Mouse (Mus musculus) liver, postnatal 0 days (tissue): ENCODE data around the gene Cdc34b. TPM values are rescaled to one million over a fixed set of nuclear protein-coding genes. Genes with fewer than 3 reads are reported as not detected.
A peak's percentile ranks its signal among the peaks of the same experiment; 100 is the strongest.

Experiments used
- ATAC-seq: fragments of 200-750 bp; cut with Nextera tagmentation; 2 replicates; pipeline ENCODE4 v1.8.0; 2017; ENCODE audit warnings: mild to moderate bottlenecking, moderate library complexity
- DNase-seq: peaks from one replicate; pipeline ENCODE4 v3.0.0-alpha.2; 2016
- H3K27ac ChIP-seq: fragments of 300-500 bp; sonication (generic); 2 replicates; pipeline ENCODE4 v1.5.1; 2014; ENCODE audit warnings: antibody characterized with exemption, moderate library complexity, mild to moderate bottlenecking, low read depth
- H3K27me3 ChIP-seq: fragments of 300-500 bp; sonication (generic); 2 replicates; pipeline ENCODE4 v1.6.1; 2014; ENCODE audit warnings: low read length, control low read depth, mixed read lengths; ENCODE audit not compliant: insufficient read depth
- H3K36me3 ChIP-seq: fragments of 300-500 bp; sonication (generic); replicated peaks from 2 replicates; pipeline ENCODE4 v1.6.1; 2014; ENCODE audit warnings: mild to moderate bottlenecking, control low read depth, low read length, moderate library complexity, mixed read lengths; ENCODE audit not compliant: insufficient read depth
- H3K4me1 ChIP-seq: fragments of 300-500 bp; sonication (generic); 2 replicates; pipeline ENCODE4 v1.6.1; 2014; ENCODE audit warnings: antibody characterized with exemption, mild to moderate bottlenecking, control low read depth; ENCODE audit not compliant: insufficient read depth
- H3K4me2 ChIP-seq: fragments of 300-500 bp; sonication (generic); 2 replicates; pipeline ENCODE4 v1.6.1; 2014; ENCODE audit warnings: low read depth, mild to moderate bottlenecking, low read length, moderate library complexity, mixed read lengths
- H3K4me3 ChIP-seq: fragments of 300-500 bp; sonication (generic); 2 replicates; pipeline ENCODE4 v1.5.1; 2014; ENCODE audit warnings: low read depth, low read length
- H3K9ac ChIP-seq: fragments of 300-500 bp; sonication (generic); replicated peaks from 2 replicates; pipeline ENCODE4 v1.6.1; 2014; ENCODE audit warnings: mild to moderate bottlenecking, moderate library complexity
- H3K9me3 ChIP-seq: fragments of 300-500 bp; sonication (generic); 2 replicates; pipeline ENCODE4 v1.6.1; 2016; ENCODE audit warnings: mild to moderate bottlenecking, control low read depth, low read length, mixed read lengths
- CTCF ChIP-seq: sonication (generic); IDR thresholded peaks from 2 replicates; pipeline ENCODE4 v1.5.1; 2016; ENCODE audit warnings: antibody characterized with exemption, low read depth
- EP300 ChIP-seq: IDR thresholded peaks from 2 replicates; pipeline ENCODE4 v1.6.1; 2016; ENCODE audit warnings: antibody characterized with exemption, low read depth, mild to moderate bottlenecking
- WGBS: fragments of 180-500 bp; shearing (Covaris S2); extraction: QIAGEN DNeasy Blood & Tissue Kit; methylation state at CpG from one replicate; pipeline ENCODE4 v1.1.7; 2014; ENCODE audit not compliant: insufficient replicate concordance; 5-methylcytosine and 5-hydroxymethylcytosine counted together
- polyA plus RNA-seq: library from polyadenylated mRNA; unstranded; fragments of >200 nt; fragmentation: Nextera tagmentation; extraction: Ambion mirVana; gene quantifications from 2 replicates; pipeline ENCODE4 v1.2.1, GENCODE M21; 2015

Cdc34b gene
- polyA plus RNA-seq, 1 experiment from 2014 or later: not detected

DNA sequence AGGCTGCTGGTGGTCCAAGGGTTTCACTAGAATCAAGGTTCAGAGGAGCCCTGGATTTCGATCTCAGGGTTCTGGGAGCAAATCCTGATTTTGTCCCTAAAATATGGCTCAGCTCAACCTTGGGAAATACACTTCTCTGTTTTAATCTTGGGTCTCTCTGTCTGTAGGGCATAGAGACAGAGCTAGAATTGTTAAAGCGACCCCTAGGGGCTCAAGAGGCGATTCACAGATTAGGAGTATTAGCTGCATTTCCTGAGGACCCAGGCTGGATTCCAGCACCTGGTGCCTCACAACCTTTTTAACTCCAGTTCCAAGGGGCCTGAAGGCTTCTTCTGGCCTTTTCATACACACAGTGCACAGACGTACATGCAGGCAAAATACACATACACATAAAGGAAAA, 12.0 kb upstream of the Cdc34b start:
- DNase-seq (no peak), ATAC-seq (no peak)
- no peak for TF ChIP-seq EP300
- TF ChIP-seq CTCF: peak; percentile 21; the same call in 1 of the 2 replicates
- WGBS: 31% methylated on average over 4 of the region's 4 CpGs
- no peaks in the 10 kb centered on the region for H3K4me1 ChIP-seq
- no peak overlapping the region for H3K9ac ChIP-seq
- H3K27ac ChIP-seq: no peak overlapping the region
- no peaks in the 10 kb centered on the region for H3K9me3 ChIP-seq
- no peak overlapping the region for H3K4me2 ChIP-seq
- H3K36me3 ChIP-seq: no peaks in the 10 kb centered on the region
- H3K27me3 ChIP-seq: no peaks in the 10 kb centered on the region
- H3K4me3 ChIP-seq: no peak overlapping the region

GRCm38 (mm10) chr11:94730261-94730660, 11.3 kb upstream of the Cdc34b start:
- Histone ChIP-seq H3K9me3 (no peaks in the 10 kb centered on the region), H3K4me1 (no peaks in the 10 kb centered on the region), H3K9ac (no peak overlapping the region), H3K4me3 (no peak overlapping the region), H3K27ac (no peak overlapping the region), H3K27me3 (no peaks in the 10 kb centered on the region), H3K4me2 (no peak overlapping the region), H3K36me3 (no peaks in the 10 kb centered on the region)
- DNase-seq (peak; percentile 60), ATAC-seq (0 out of 2 replicates have a peak, but pooled peaks have one; percentile 23)
- TF ChIP-seq EP300: no peak
- peak; percentile 81 for TF ChIP-seq CTCF
- 25% methylated on average over 5 of the region's 5 CpGs for WGBS

GRCm38 (mm10) chr11:94731229-94731628, 10.4 kb upstream of the Cdc34b start:
- H3K27me3 ChIP-seq: no peaks in the 10 kb centered on the region
- H3K27ac ChIP-seq: no peak overlapping the region
- ATAC-seq: no peak
- no peak overlapping the region for H3K4me3 ChIP-seq
- H3K9ac ChIP-seq: no peak overlapping the region
- 77% methylated on average over 12 of the region's 12 CpGs for WGBS
- H3K4me2 ChIP-seq: no peak overlapping the region
- no peaks in the 10 kb centered on the region for H3K9me3 ChIP-seq
- H3K4me1 ChIP-seq: no peaks in the 10 kb centered on the region
- TF ChIP-seq CTCF (no peak), EP300 (no peak)
- H3K36me3 ChIP-seq: no peaks in the 10 kb centered on the region
- DNase-seq: no peak

DNA sequence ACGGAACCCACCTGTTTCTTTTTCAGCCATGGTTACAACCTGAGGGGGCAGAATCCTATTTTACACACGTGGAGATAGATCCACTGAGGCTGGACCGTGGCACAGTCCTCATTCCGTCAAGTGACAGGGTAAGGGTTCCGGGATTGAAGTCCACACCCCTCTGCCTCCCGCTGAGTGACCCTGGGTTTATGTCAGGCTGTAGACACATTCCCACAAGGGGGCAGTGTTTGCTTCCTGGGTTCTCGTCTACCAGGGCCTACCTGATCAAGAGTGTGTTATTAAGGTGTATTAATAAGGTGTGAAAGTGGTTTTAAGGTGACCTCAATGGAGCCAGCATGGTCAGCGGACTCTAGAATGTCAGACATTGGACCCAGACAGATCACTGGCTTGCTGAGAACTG, 8.8 kb upstream of the Cdc34b start:
- H3K9me3 ChIP-seq: no peaks in the 10 kb centered on the region
- H3K4me1 ChIP-seq: no peaks in the 10 kb centered on the region
- no peaks in the 10 kb centered on the region for H3K36me3 ChIP-seq
- H3K4me2 ChIP-seq: no peak overlapping the region
- no peak overlapping the region for H3K27ac ChIP-seq
- H3K4me3 ChIP-seq: no peak overlapping the region
- H3K9ac ChIP-seq: no peak overlapping the region
- no peaks in the 10 kb centered on the region for H3K27me3 ChIP-seq
- WGBS: 37% methylated on average over 8 of the region's 8 CpGs
- TF ChIP-seq CTCF (peak; percentile 65), EP300 (no peak)
- ATAC-seq (no peak), DNase-seq (peak; percentile 44)

- WGBS: 67% methylated on average over 2 of the region's 2 CpGs
- TF ChIP-seq EP300 (no peak), CTCF (no peak)
- Histone ChIP-seq H3K9ac (no peak overlapping the region), H3K4me3 (no peak overlapping the region), H3K36me3 (no peaks in the 10 kb centered on the region), H3K4me1 (no peaks in the 10 kb centered on the region), H3K9me3 (no peaks in the 10 kb centered on the region), H3K27ac (no peak overlapping the region), H3K4me2 (no peak overlapping the region), H3K27me3 (no peaks in the 10 kb centered on the region)
- DNase-seq (no peak), ATAC-seq (no peak)
These were observed 5.8 kb upstream of the Cdc34b start for GRCm38 (mm10) chr11:94735746-94736145.

DNA sequence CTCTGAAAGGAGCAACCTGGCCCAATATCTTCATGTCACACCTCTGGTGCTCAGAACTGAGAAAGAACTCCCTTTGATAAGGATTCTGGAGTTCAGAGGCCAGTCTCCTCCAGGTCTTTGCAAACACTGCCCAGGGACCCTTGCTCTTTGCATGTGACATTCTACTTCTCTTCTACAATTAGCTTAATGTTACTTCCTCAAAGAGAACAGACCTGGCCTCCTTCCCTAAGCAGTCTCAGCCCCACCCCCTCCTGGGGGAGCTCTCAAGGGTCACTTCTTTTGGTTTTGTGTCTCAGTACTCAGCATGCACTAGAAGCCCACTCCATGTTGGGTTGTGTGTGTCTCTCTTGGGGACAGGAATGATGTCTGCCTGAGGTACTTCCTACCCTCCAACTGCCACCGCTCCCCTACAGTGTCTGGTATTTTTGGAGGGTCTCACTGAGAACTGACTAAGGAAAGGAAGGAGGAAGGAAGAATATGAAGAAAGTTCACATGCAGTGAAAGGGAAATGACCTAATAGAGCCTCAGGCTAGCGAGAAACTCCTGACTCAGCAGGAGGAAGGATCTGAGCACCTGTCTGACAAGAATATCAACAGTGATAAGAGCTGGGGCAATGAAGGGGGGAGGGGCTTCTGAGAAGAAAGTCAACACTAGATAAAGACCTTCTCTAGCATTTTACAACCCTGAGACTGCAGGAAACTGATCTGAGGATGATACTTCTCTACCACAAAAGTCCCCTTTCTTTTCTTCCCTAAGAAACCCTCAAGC, 11.5 kb downstream of the Cdc34b start:
- ATAC-seq (no peak), DNase-seq (no peak)
- Histone ChIP-seq H3K9ac (no peak overlapping the region), H3K4me2 (no peak overlapping the region), H3K27me3 (no peaks in the 10 kb centered on the region), H3K4me1 (no peaks in the 10 kb centered on the region), H3K36me3 (no peaks in the 10 kb centered on the region), H3K9me3 (no peaks in the 10 kb centered on the region), H3K4me3 (no peak overlapping the region), H3K27ac (no peak overlapping the region)
- TF ChIP-seq EP300 (no peak), CTCF (no peak)
- 10% methylated on average over 2 of the region's 2 CpGs for WGBS
